Mouse (Mus musculus) midbrain, embryonic 13.5 days (tissue): ENCODE data around the gene Eef1a1. TPM values are rescaled to one million over a fixed set of nuclear protein-coding genes. Genes with fewer than 3 reads are reported as not detected.
"Not testable (repeated sequence)": the region's sequence is repeated elsewhere in the genome, so short reads cannot be mapped to it uniquely, and the experiment has no call there.

Experiments
- ATAC-seq: fragments of 200-750 bp; cut with Nextera tagmentation; 2 replicates; pipeline ENCODE4 v1.8.0; 2017; ENCODE audit warnings: mild to moderate bottlenecking, moderate TSS enrichment, moderate library complexity
- H3K27ac ChIP-seq: fragments of 300-500 bp; sonication (generic); 2 replicates; pipeline ENCODE4 v1.5.1; 2015; ENCODE audit warnings: inconsistent platforms, mild to moderate bottlenecking, moderate library complexity
- H3K27me3 ChIP-seq: fragments of 300-500 bp; sonication (generic); 2 replicates; pipeline ENCODE4 v1.6.1; 2015; ENCODE audit warnings: mild to moderate bottlenecking, inconsistent platforms
- H3K36me3 ChIP-seq: fragments of 300-500 bp; sonication (generic); 2 replicates; pipeline ENCODE4 v1.6.1; 2015; ENCODE audit warnings: mild to moderate bottlenecking, inconsistent platforms
- H3K4me1 ChIP-seq: fragments of 300-500 bp; sonication (generic); replicated peaks from 2 replicates; pipeline ENCODE4 v1.6.1; 2015; ENCODE audit warnings: inconsistent platforms
- H3K4me2 ChIP-seq: fragments of 300-500 bp; sonication (generic); replicated peaks from 2 replicates; pipeline ENCODE4 v1.6.1; 2015; ENCODE audit warnings: moderate library complexity, mild to moderate bottlenecking, inconsistent platforms
- H3K4me3 ChIP-seq: fragments of 300-500 bp; sonication (generic); replicated peaks from 2 replicates; pipeline ENCODE4 v1.5.1; 2015; ENCODE audit warnings: mild to moderate bottlenecking, inconsistent platforms
- H3K9ac ChIP-seq: fragments of 300-500 bp; sonication (generic); replicated peaks from 2 replicates; pipeline ENCODE4 v1.6.1; 2015; ENCODE audit warnings: mild to moderate bottlenecking, inconsistent platforms
- H3K9me3 ChIP-seq: fragments of 300-500 bp; sonication (generic); 2 replicates; pipeline ENCODE4 v1.6.1; 2016; ENCODE audit warnings: mild to moderate bottlenecking, inconsistent platforms
- WGBS: fragments of 180-500 bp; shearing (Covaris S2); methylation state at CpG from one replicate; pipeline ENCODE4 v1.1.7; 2015; 5-methylcytosine and 5-hydroxymethylcytosine counted together
- polyA plus RNA-seq: library from polyadenylated mRNA; unstranded; fragments of >200 nt; fragmentation: Nextera tagmentation; extraction: Ambion mirVana; gene quantifications from 2 replicates; pipeline ENCODE4 v1.2.1, GENCODE M21; 2015

The Eef1a1 gene
- polyA plus RNA-seq, 1 experiment from 2014 or later = 3,771 TPM

DNA sequence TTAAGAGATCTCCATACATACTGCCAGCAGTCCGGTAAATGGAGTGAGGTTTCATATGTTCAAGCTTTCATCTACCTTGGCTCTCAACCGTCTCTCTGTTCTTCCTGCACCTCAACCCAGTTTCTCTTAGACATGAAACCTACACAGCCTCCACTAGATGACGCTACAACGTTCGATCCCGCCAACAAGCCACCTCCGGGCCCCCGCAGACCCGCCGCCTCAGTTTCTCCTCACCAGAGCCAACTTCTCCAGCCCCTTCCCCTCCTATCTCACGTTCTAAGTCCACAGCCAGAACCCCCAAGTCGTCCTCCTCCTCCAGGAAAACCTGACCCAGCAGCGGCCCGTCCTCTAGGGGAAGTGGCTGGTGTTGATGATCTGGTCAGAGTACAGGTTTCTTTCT, 32.7 kb upstream of the Eef1a1 start:
- peak overlapping the region; percentile 78 for H3K4me2 ChIP-seq
- WGBS = 28% methylated on average over 14 of the region's 14 CpGs

DNA sequence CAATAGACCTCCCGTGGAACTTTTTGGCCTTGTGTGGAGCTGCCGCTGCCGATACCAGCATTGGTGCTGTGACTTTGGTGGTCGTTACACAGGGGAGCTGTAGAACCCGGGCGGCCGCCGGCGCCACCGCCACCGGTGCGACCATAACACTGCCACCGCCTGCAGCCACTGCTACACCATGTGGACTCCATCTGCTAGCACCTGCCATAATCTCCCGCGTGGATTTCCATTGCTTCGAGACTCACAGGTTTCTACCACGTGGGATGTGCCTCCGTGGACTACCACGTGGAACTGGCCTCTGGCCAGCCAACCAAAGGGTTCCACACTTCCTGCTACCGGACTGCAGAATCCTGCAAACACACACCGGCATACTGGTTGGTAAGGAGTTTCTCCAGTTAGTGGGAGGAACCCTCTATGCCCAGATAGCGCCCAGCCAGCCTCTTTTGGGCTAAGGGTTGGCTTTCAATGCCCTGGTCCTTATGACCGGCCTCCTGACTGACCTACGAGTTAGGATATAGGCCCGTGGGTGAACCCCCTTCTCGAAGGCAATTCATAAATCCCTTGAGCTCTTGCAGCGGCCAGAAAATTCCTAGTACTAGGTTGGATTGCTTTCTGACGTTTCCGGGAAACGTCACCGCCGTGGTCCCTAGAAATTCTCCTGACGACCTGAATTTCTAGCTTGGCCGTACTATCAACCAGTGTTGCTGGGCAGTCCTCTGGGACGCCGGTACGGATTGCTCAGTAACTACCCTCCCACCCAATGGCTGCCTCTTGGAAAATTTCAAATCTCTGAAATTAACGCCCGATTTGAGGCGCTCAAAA, 32.0 kb upstream of the Eef1a1 start:
- peak overlapping the region; percentile 53 for H3K4me3 ChIP-seq
- H3K4me1 ChIP-seq = peaks cover 19% of the 10 kb centered on the region
- H3K4me2 ChIP-seq = peak overlapping the region; percentile 78
- no peaks in the 10 kb centered on the region for H3K27me3 ChIP-seq
- peak overlapping the region; percentile 74 for H3K9ac ChIP-seq
- ATAC-seq = peak; percentile 74
- H3K9me3 ChIP-seq = no peaks in the 10 kb centered on the region
- 2% methylated on average over 40 of the region's 40 CpGs for WGBS
- no peaks in the 10 kb centered on the region for H3K36me3 ChIP-seq
- peak overlapping the region; percentile 86 for H3K27ac ChIP-seq

More for the DNA sequence above, 32.7 kb upstream of the Eef1a1 start:
- no peaks in the 10 kb centered on the region for H3K9me3 ChIP-seq
- peak overlapping the region; percentile 86 for H3K27ac ChIP-seq
- H3K27me3 ChIP-seq = no peaks in the 10 kb centered on the region
- ATAC-seq = peak; percentile 13; the same call in 1 of the 2 replicates
- H3K4me1 ChIP-seq = peaks cover 19% of the 10 kb centered on the region
- H3K9ac ChIP-seq = peak overlapping the region; percentile 74
- H3K36me3 ChIP-seq = no peaks in the 10 kb centered on the region
- peak overlapping the region; percentile 53 for H3K4me3 ChIP-seq

DNA sequence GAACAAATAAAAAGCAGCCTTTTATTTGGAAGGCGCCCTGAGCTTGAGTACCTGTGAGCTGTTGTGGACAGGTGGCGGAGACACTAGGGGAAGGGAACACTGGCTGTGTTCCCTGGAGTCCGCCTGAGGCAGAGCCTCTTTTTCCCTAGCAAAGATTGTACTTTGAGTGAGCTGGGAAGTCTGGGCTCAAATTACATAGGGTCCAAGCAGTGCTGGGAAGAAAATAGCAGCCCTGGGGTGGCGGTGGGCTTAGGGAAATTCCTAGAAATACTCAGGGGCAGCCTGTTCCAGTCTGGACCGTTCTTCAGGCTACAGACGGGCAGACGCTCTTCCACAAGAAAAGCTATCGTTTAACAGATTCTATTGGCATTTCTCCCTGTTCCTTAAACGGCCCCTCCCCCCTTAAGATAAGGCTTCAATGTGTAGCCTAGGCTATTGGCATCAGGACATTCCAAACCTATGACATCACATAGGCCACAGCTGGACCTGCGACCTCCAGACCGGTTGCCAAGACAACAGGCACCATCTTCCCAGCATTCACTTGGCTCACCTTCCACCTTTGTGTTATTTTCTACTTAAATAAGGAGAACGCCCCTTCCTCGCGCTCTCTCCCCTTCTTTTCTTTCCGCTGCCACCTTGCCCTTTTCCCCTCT, 31.3 kb upstream of the Eef1a1 start:
- Histone ChIP-seq H3K4me3 (peak overlapping the region; percentile 53), H3K27me3 (no peaks in the 10 kb centered on the region), H3K36me3 (no peaks in the 10 kb centered on the region), H3K27ac (peak overlapping the region; percentile 86), H3K4me2 (peak overlapping the region; percentile 78), H3K9me3 (no peaks in the 10 kb centered on the region), H3K4me1 (peaks cover 19% of the 10 kb centered on the region), H3K9ac (peak overlapping the region; percentile 74)
- peak; percentile 88 for ATAC-seq
- WGBS = under 1% methylated on average over 15 of the region's 15 CpGs

DNA sequence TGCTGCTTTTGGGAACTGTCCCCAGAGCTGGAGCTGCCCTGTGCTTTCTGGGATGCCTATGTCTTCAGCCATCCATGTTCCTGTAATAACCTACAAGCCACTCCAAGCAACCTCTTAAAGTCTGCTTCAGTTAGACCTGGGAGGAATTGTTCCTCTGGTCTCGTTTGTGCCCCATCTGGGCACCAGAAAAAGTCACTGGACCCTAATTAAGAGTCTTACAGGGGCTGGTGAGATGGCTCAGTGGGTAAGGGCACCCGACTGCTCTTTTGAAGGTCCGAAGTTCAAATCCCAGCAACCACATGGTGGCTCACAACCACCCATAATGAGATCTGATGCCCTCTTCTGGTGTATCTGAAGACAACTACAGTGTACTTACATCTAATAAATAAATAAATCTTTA, 28.3 kb upstream of the Eef1a1 start:
- ATAC-seq, H3K4me3 ChIP-seq, H3K27me3 ChIP-seq, H3K27ac ChIP-seq, H3K9me3 ChIP-seq, H3K9ac ChIP-seq, H3K4me2 ChIP-seq, H3K36me3 ChIP-seq: not testable (repeated sequence)
- WGBS = 69% methylated on average over 3 of the region's 3 CpGs
- peaks cover 19% of the 10 kb centered on the region for H3K4me1 ChIP-seq

DNA sequence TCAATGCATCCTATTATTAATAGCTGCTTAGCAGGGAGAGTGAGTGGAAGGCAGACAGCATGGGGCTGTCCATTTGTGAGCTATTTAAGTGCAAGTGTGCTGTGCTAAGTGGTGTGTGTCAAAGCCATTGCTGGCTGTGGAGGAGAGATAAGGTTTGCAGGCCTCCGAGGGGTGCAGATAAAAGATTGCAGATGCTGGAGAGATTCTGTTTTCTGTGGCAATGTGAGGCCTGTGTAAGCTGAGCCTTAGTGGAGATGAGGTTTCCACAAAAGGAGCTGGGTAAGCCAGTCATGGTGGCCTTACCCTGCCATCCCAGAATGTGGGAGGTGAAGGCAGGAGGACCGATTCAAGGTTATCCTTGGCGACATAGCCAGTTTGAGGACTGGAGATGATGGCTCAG, 27.2 kb upstream of the Eef1a1 start:
- Histone ChIP-seq H3K4me3 (no peak overlapping the region), H3K9ac (no peak overlapping the region), H3K27ac (peak overlapping the region; percentile 25; the same call in 1 of the 2 replicates), H3K36me3 (peaks cover 3% of the 10 kb centered on the region; the same call in 1 of the 2 replicates), H3K27me3 (no peaks in the 10 kb centered on the region), H3K4me2 (no peak overlapping the region), H3K4me1 (peaks cover 12% of the 10 kb centered on the region), H3K9me3 (no peaks in the 10 kb centered on the region)
- ATAC-seq = no peak
- WGBS = 73% methylated on average over 3 of the region's 3 CpGs

DNA sequence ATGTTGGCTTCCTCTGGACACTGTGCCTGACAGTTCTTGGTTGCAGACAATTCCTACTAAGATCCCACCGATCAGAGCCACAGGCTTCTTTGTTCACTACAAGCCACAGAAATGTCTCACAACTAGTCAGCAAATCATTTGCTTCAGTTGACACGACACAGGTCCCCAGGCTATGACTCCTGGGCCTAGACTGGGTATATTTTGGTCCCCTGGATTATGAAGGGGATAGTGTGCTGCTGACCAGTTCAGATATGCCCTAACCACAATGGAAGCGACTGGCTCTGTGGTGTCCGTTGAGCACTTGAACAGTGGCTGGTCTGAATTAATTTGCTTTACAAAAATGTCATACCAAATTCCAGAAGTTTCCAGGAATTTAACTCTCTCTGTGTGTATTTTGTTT, 25.7 kb upstream of the Eef1a1 start:
- no peaks in the 10 kb centered on the region for H3K9me3 ChIP-seq
- 87% methylated on average over 4 of the region's 4 CpGs for WGBS
- no peak overlapping the region for H3K9ac ChIP-seq
- no peak overlapping the region for H3K4me3 ChIP-seq
- H3K27ac ChIP-seq = no peak overlapping the region
- no peak for ATAC-seq
- no peak overlapping the region for H3K4me2 ChIP-seq
- peaks cover 3% of the 10 kb centered on the region; the same call in 1 of the 2 replicates for H3K36me3 ChIP-seq
- H3K27me3 ChIP-seq = no peaks in the 10 kb centered on the region
- peaks cover under 1% of the 10 kb centered on the region for H3K4me1 ChIP-seq

DNA sequence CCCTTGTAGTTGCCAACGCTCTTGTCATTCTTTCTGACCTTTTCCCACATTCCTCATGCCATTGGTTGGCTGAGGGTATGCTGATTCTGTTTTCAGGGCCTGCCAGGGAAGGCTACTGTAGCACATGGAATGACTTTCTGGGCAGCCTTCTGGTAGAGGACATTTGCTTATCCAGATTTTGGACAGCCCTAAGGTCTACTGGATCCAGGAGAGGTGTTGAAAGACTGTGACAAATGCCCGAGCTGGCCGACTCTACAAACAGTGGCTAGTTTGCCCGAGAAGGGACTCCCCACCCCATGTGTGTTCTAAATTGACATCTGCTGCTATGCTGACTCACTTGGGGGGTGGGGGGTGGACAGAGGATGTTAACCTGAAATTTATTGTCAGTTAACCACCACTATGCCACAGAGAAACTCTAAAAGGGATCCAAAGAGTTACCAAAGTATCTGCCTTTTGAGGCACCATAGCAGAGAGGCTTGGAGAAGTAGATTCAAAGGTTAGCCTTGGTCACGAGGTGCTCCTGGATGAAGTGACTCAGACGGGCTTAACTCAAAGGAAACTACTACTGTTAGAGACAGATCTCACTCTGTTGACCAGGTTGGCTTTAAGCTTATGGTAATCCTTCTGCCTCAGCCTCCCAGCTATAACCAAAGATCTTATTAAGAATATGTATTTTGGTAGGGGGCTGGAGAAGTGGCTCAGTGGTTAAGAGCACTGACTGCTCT, 25.0 kb upstream of the Eef1a1 start:
- H3K27ac ChIP-seq = no peak overlapping the region
- no peaks in the 10 kb centered on the region for H3K9me3 ChIP-seq
- WGBS = 86% methylated on average over 6 of the region's 6 CpGs
- no peaks in the 10 kb centered on the region for H3K27me3 ChIP-seq
- no peak overlapping the region for H3K4me3 ChIP-seq
- ATAC-seq = no peak
- H3K9ac ChIP-seq = no peak overlapping the region
- peaks cover 3% of the 10 kb centered on the region; the same call in 1 of the 2 replicates for H3K36me3 ChIP-seq
- H3K4me2 ChIP-seq = no peak overlapping the region
- H3K4me1 ChIP-seq = no peaks in the 10 kb centered on the region

DNA sequence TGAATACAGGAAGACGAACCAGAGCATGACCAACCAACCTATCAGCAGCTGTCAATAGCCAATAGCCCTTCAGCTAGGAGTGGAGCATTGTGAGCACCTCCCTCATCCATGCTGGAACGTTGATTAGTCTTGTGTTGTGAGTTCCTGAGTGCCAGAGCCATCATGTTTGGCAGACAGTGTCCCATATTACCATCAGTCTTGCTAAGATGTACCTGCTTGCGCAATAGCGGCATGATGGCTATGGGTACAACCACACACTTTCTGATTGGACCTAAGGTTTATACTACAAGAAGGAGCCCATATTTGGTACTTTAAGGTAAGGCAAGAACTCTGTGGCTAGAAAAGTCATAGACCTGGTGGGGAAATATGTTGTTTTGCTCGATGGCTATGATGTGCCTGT, 22.8 kb upstream of the Eef1a1 start:
- 94% methylated on average over 5 of the region's 5 CpGs for WGBS
- H3K4me3 ChIP-seq = no peak overlapping the region
- no peak for ATAC-seq
- H3K9me3 ChIP-seq = no peaks in the 10 kb centered on the region
- no peak overlapping the region for H3K27ac ChIP-seq
- peaks cover 10% of the 10 kb centered on the region; the same call in 1 of the 2 replicates for H3K36me3 ChIP-seq
- H3K4me2 ChIP-seq = no peak overlapping the region
- no peak overlapping the region for H3K9ac ChIP-seq
- no peaks in the 10 kb centered on the region for H3K4me1 ChIP-seq
- H3K27me3 ChIP-seq = no peaks in the 10 kb centered on the region

DNA sequence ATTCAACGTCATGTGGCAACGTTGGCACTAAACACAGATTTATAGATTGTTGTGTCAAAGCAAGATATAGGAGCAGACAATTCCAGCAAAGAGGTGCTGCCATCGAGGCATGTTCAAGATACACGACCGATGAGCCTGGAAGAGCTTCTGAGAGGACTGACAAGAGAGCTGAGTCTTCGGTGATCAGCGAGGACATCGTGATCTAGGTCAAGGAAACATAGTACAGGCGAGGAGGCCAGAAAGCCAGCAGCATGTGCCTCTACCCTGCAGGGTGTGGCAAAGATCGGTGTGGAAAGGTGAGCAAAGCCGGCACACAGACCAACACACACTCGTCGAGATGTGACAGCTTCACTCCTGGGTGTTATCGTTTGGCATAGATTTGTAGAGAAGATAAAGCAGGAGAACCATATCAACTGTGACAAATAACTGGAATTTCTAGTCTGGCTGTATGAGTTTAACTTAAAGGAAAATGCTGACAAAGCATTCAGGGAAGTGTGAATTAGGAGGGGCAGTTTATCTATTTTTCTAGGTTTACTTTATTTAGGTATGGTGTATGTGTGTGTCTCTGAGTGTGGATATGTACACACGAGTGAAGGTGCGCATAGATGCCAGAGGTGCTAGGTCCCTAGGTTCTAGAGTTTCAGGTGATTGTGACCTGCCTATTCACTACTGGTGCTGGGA, 19.3 kb upstream of the Eef1a1 start:
- Histone ChIP-seq H3K27ac (no peak overlapping the region), H3K27me3 (no peaks in the 10 kb centered on the region), H3K4me1 (peaks cover 19% of the 10 kb centered on the region), H3K9ac (no peak overlapping the region), H3K4me3 (no peak overlapping the region), H3K36me3 (peaks cover 10% of the 10 kb centered on the region; the same call in 1 of the 2 replicates), H3K4me2 (no peak overlapping the region), H3K9me3 (no peaks in the 10 kb centered on the region)
- no peak for ATAC-seq
- 94% methylated on average over 16 of the region's 16 CpGs for WGBS

DNA sequence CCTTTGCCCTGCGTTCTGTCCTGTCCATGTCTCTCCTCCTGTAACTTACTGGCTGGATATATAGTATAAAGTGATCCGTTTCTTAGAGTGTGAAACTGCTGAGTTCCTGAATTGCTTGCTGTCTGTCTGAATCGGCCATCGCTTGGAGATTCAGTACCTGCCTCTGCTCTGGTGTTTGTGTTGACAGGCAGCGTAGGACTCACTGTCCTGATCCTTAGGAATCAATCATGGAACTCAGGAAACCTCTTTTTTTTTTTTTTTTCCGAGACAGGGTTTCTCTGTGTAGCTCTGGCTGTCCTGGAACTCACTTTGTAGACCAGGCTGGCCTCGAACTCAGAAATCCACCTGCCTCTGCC, 17.7 kb upstream of the Eef1a1 start:
- H3K4me1 ChIP-seq = peaks cover 32% of the 10 kb centered on the region
- no peaks in the 10 kb centered on the region for H3K27me3 ChIP-seq
- H3K4me2 ChIP-seq = no peak overlapping the region
- H3K4me3 ChIP-seq = no peak overlapping the region
- ATAC-seq = no peak
- H3K9me3 ChIP-seq = no peaks in the 10 kb centered on the region
- no peak overlapping the region for H3K9ac ChIP-seq
- no peak overlapping the region for H3K27ac ChIP-seq
- peaks cover 10% of the 10 kb centered on the region; the same call in 1 of the 2 replicates for H3K36me3 ChIP-seq
- 85% methylated on average over 7 of the region's 7 CpGs for WGBS

DNA sequence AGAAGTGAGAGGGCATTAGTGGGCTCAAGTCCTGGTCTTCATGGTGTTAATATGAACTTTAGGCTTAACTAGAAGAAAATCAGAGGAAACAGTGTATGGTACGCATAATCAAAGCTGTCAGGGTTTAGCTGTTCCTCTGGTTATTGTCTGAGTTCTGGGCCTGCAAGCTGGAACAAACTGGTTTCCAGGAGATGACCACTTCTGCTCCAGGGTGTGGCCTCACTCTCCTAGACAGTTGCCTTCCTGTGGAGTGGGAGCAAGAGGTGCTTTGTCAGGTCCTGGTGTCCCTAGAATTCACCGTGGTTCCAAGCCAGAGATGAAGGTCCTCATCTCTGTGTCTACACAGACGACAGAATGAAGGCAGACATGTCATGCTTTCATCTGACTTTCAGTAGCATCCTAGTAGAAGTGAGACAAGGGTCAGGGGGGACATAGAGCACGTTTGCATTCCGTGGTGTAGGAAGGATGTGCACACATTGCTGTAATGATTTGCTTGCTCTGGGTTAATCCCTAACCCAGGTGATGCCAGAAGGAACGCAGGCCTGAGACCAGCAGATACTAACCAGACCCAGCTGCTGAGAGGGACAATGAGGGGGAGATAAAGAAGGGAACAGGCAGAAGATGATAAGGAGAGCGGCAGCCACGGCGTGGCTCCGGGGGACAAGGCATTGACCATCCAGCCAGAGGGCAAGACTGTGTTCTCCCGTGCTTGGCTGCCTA, 17.2 kb upstream of the Eef1a1 start:
- Histone ChIP-seq H3K27me3 (no peaks in the 10 kb centered on the region), H3K9ac (no peak overlapping the region), H3K9me3 (no peaks in the 10 kb centered on the region), H3K4me2 (no peak overlapping the region), H3K4me1 (peaks cover 32% of the 10 kb centered on the region), H3K4me3 (no peak overlapping the region), H3K27ac (no peak overlapping the region), H3K36me3 (0 out of 2 replicates have a peak, but pooled peaks cover 7% of the 10 kb centered on the region)
- no peak for ATAC-seq
- 73% methylated on average over 11 of the region's 11 CpGs for WGBS
